Mouse (Mus musculus) brain, embryonic 14.5 days (tissue): ENCODE results near the gene Gm11172.

ENCODE experiments used
- CTCF ChIP-seq: fragments of 200-500 bp; IDR thresholded peaks from 2 replicates; pipeline ENCODE4 v1.5.1; 2012; ENCODE audit warnings: inconsistent platforms, mild to moderate bottlenecking, moderate library complexity, borderline replicate concordance; ENCODE audit not compliant: insufficient read depth, insufficient read length; ENCODE audit errors: extremely low read depth
- POLR2A ChIP-seq: fragments of 200-500 bp; IDR thresholded peaks from 2 replicates; pipeline ENCODE4 v1.6.1; 2012; ENCODE audit warnings: mild to moderate bottlenecking, inconsistent platforms, borderline replicate concordance; ENCODE audit not compliant: poor library complexity, insufficient read depth, insufficient read length, severe bottlenecking; ENCODE audit errors: extremely low read depth

GRCm38 (mm10) chr16:10838487-10839245, 26.0 kb downstream of the Gm11172 start:
- TF ChIP-seq POLR2A (no peak), CTCF (no peak)
